Mouse (Mus musculus) mouse embryonic stem cell (cell line): ENCODE measurements at regions not wholly inside any gene's neighbourhood (a gene's known extent, or its start where the extent isn't known, plus 50 kb on each side); places are given as distances from the start of the nearest gene placed in this dataset.

Experiments used
- in situ Hi-C, 2 experiments: fragments of 300-500 bp; cut with MboI; formaldehyde crosslinking; loops; 1 replicate in 1 of 2; 3 replicates in 1 of 2; pipeline ENCODE4 v1.14.3; 2019 to 2020; ENCODE audit warnings: low sequenced_read_pairs in 2 of 2, low pct_unique_long_range_greater_than_20kb in 1 of 2, mixed read lengths in 1 of 2; ENCODE audit not compliant: unreplicated experiment in 1 of 2

DNA sequence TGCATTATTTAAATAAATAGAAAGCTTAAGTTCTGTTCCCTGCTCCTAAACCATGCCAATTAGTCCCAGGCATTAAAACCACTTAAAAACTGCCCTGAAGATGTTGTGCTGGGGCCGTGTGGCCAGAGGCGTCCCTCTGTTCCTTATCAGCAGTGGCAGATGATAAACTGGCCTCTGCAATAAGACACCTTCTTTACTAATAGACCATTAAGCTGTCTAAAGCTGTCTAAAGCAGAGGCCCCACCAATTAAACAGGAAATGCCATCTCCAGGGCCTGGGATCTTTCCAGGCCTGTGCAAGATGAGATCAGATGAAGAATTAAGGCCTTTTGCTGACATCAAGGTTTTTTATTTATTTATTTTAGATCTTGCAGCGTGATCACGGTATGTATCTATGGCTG, 118.6 kb downstream of the Edn3 start:
- in situ Hi-C loops = loop anchor here (25.0 kb wide), 1 partner anchor 567 kb away; no protein-coding TSS in a partner anchor

DNA sequence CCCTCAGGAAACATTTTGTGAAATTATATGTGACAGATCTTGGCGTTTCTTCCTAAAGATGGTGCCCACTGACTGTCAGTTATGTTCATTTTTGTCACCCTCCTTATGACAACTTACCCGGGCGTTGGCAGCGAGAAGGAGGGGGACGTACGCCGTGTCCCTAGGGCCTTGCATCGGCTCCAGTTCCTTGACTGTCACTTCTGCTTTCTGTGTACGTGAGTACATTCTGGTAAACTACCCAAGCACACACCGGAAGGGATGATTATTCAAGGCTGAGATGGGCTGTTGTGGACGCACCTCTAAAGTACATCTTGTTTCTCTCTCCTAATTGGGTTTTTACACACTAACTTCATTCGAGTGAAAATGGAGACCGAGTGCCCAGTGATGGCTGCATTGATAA, 120.2 kb downstream of the Edn3 start:
- in situ Hi-C loops = loop anchor here (25.0 kb wide), 1 partner anchor 568 kb away; no protein-coding TSS in a partner anchor

DNA sequence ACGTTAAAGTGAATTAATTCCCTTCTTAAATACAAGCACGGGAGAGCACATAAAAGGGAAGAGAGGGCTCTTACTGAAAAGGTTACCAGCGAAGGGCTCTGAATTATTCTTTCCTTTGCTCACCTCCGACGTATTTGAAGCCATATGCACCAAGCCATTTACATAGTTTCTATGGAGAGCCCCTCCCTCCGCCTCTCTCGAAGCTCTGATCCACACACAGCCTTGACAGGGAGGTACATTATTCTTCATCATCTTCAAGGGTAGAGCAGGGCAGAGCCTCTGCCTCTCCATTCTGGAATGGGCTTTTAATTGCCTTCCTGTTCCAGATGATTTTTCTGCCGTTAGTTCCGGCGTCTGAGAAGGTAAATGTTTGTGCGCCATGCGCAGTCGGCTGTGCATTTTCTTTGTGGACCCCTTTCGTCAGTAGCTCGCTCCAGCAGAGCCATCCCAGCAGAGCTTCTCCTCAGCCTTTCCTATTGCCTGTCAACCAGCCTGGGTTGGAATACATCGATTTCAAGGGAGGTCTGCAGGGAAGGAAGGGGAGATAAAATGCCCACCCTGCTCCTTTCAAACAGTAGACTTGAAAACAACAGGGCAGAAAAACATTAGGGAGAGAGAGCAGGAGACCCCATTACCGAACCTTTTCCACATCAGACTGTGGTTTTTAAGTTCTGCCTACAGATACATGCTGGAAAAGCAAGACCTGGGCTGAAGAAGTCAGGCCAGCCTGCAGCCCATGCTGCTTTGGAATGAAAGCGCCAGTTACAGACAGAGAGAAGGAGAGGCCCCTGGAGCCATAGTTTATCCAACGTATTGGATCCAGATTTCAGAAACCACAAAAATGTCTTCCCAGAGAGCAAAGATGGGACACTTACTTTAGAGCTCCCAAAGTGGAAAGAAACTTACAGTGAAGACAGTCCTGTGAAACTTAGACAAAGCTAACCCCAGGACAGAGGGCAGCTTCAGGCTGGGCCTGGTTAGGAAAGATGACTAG, 124.1 kb downstream of the Edn3 start:
- in situ Hi-C loops = loop anchor here (25.0 kb wide), 1 partner anchor 572 kb away; no protein-coding TSS in a partner anchor

DNA sequence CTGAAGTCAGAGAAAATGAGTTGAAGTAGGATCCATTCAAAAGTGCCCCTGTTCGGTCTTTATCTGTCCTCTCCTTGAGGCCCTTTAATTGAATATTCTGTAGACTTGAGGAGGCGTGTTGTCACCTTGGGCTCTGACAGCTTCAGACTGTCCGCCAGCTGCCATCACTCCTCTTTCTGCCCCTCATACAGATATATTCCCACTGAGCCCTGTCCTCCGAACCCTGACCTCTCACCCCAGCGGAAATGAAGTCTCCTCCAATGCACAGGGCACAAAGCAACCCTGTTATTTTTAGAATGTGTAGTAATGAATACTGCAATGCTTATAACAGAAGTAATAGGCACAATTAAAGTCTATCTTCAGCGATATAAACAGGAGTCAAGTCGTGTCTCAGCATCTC, 117.4 kb upstream of the Gm14444 start:
- in situ Hi-C loops = loop anchor here (25.0 kb wide), 1 partner anchor 580 kb away; no protein-coding TSS in a partner anchor

DNA sequence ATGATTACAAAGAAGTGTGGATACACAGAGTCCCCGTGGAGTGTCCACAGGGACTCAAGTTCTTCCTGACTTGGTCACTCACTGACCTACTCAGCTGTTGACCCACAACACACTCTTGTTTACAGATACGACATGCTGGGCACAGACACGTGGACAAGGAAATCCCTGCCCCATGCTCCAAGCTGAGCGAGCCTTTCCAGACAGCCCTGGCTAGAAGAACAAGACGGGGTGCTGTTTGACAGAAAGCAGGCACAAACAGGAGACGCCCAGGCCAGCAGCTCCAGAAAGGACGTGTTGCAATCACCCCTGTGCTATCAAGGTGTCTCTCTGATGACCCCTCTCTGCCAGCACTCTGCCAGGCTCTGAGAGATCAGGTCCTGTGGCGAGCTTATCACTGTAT, 112.6 kb upstream of the Gm14444 start:
- in situ Hi-C loops = loop anchor here (25.0 kb wide), 1 partner anchor 585 kb away; no protein-coding TSS in a partner anchor

- in situ Hi-C loops = loop anchor here (25.0 kb wide), 1 partner anchor 588 kb away; no protein-coding TSS in a partner anchor
Observed at GRCm38 (mm10) chr2:174899940-174900670, 109.9 kb upstream of the Gm14444 start.

- in situ Hi-C loops = no loop called here
Observed at GRCm38 (mm10) chr2:174900671-174900991, 109.4 kb upstream of the Gm14444 start.

DNA sequence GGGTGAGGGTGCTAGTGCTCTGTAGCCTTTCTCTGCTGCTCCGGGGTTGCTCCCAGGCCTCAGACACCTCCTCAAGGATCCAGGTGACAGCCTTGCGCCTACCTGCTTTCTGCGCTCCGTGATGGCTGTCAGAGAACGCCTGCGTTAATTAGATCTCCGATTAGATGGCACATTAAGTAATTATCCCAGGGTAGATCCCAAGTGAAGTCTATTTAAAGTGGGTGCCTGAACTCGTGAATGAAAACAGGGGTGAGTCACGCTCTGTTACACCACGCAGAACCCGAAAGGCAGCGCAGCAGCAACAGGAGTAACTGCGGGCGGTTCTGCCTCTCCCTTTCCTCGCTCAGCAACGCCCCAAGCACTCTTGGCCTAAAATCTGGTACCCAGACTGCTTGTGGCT, 108.2 kb upstream of the Gm14444 start:
- in situ Hi-C loops = no loop called here

GRCm38 (mm10) chr2:174903627-174904026, 106.4 kb upstream of the Gm14444 start:
- in situ Hi-C loops = no loop called here

DNA sequence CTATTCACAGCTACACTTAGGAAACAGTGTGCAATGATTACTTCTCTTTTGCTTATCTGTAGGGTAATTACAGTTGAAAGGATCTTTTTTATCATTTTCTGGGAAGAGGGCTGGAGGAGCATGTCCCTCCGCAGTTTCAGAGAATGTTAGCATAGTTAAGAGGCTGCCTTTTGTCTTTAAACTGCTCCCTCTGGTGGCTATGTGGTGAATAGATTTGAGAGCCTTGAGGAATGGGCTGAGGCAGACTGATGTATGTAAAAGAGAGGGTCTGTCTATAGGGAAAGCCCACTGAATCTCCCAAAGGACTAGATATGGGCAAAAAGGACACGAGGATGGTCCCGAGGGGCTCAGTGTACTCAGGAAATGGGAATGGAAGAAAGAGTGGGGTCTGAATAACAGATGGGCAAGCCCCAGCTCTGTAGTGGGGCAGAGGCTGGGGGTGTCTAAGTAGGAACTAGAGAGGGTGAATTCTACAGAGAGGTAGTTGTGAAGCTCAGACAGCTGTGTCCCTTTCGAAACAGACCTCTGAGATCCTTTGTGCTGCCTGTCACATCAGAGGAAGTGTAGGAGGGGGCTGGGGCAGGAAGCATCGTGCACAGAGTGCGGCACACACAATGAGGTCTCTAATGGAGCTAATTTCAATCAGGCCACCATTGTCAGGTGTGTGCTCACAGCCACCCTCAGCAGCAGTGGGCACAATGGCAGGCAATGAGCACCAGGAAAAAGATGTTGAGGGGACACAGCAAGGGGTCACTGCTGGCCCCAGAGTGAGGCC, 104.0 kb upstream of the Gm14444 start:
- in situ Hi-C loops = no loop called here

- in situ Hi-C loops = no loop called here
Observed at GRCm38 (mm10) chr2:174917146-174917905, 92.7 kb upstream of the Gm14444 start.

GRCm38 (mm10) chr2:174917975-174918374, 92.1 kb upstream of the Gm14444 start:
- in situ Hi-C loops = no loop called here

DNA sequence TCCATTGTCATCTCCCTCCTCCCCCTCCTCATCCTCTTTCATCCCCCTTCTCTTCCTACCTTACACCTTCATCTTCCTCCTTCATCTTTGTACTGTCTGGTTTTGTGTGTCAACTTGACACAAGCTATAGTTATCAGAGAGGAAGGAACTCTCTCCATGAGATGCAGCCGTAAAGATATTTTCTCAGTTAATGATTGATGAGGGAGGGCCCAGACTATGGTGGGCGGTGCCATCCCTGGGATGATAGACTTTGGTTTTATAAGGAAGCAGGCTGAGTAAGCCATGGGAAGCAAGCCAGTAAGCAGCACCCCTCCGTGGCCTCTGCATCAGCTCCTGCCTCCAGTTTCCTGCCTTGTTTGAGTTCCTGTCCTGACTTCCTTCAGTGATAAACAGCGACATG, 87.8 kb upstream of the Gm14444 start:
- in situ Hi-C loops = no loop called here

DNA sequence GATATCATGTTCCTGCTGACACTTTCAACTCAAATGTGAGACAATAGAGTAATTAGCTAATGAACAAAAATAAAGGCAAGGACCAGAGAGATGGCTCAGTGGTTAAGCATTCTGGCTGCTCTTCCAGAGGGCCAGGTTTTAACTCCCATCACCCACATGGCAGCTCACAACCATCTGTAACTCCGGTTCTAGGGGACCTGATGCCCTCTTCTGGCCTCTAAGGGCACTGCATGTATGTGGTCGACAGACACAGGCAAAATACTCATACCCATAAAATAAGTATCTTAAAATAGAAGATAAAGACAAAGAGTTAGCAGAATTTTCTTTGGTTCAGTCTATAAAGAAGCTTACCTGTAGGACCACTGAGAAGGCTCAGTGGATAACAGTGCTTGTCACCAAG, 80.3 kb upstream of the Gm14444 start:
- in situ Hi-C loops = no loop called here

DNA sequence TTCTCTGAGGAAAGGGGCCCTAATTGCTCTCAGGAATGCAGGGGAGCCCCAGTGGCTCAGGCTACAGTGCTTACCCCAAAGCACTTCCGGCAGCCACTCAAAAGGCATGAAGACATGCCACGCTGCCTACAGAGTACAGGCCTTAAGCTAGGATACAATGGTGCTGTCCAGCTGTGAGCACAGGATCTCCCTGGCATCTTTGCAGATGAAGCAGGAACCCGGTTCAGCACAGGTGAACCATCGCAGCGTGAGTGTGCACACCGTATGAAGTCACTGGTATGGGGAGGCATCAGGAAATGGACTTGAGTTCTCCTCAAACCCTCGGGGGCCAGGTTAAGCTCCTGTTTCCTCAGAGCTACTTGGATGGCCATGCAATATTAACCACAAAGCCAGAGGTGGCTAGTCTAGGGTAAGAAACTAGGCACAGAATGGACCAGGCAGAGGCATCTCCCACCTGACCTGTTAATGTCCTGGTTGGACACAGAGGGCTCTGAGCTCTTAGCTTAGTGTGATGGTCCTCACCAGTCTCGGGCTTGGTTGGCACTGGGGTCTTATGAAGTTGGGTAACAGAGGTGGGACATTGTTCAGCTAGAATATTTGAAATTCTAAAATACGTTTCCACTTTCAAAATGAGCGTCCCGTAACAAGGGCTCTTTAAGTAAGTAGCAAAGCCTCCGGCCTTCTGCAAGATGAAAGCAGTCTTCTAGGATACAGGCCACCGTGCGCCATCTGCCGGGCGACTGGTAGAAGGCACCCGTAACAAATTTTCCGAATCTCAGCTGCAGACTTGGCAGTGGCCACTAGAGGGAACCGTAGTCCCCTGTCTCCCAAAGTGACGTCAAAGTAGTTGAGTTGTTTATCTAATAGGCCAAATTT, 77.7 kb upstream of the Gm14444 start:
- in situ Hi-C loops = no loop called here

- in situ Hi-C loops = no loop called here
Observed at GRCm38 (mm10) chr2:174933013-174933353, 77.1 kb upstream of the Gm14444 start.

DNA sequence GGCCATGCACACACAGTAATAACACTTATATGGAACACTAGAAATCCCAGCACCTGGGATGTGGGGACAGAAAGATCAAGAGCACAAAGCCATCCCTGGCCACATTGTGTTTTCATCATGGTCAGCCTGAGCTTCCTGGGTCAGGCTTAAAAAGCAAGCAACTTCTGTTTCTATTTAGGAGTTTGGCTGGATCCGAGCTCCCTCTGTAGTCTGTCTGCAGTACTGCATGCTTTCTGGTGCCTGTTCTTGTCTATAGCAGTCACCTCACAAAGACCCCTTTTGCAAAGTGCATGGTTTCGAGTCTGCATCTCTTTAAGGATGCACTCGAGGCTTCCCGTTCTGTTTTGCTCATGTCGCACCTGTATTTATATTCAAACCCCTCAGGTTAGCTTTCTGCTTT, 73.4 kb upstream of the Gm14444 start:
- in situ Hi-C loops = no loop called here
